Mouse (Mus musculus): Measurements from ENCODE around the gene Serpina3i. TPM values are rescaled to one million over a fixed set of nuclear protein-coding genes. Genes with fewer than 3 reads are reported as not detected.

The Serpina3i gene
- total and polyA plus RNA-seq, 3 experiments: not detected

DNA sequence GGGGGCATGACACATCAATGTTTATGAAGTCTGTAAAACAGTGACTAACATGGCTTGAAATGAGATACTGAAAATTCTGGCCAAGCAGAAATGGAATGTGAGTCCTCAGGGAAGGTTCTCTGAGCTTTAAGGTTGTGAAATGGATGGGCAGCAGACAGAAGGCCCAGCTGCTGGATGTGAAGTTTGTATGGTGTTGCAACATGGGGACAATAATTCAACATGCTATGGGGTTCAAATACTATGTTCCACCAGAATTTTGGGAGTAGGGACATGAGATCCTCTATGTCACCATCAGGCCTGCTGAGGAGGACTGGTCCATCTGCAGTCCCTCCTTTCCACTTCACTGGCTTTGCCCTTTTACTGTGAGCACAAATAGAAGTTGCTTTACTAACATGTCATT lies 19.6 kb upstream of the Serpina3i start:
- TF ChIP-seq MAZ (IDR thresholded peaks at IDR 0.05; ENCODE audit: low read depth, low read length) (no peak), USF2 (conservative IDR thresholded peaks at IDR 0.05; ENCODE audit: low read depth, low read length) (no peak), NELFE (IDR thresholded peaks at IDR 0.05; ENCODE audit: low read depth, low read length) (no peak), SIN3A (IDR thresholded peaks at IDR 0.05; ENCODE audit: low read length) (no peak), ZNF384 (IDR thresholded peaks at IDR 0.05; ENCODE audit: low read depth, low read length) (no peak), ELF1 (IDR thresholded peaks at IDR 0.05; ENCODE audit: low read depth, low read length) (no peak), MAX (IDR thresholded peaks at IDR 0.05; ENCODE audit: low read length) (no peak), TBP (conservative IDR thresholded peaks at IDR 0.05; ENCODE audit: low read depth, low read length) (no peak), PAX5 (IDR thresholded peaks at IDR 0.05; ENCODE audit: low read length) (no peak), ZC3H11A (IDR thresholded peaks at IDR 0.05; ENCODE audit: low read depth, low read length) (no peak), KAT2A (IDR thresholded peaks at IDR 0.05; ENCODE audit: insufficient replicate concordance, low read length) (no peak), UBTF (IDR thresholded peaks at IDR 0.05; ENCODE audit: low read depth, low read length) (no peak), POLR2AphosphoS2 (IDR thresholded peaks at IDR 0.05; ENCODE audit: low read depth, low read length) (no peak), CHD1 (IDR thresholded peaks at IDR 0.05; ENCODE audit: low read depth, low read length) (no peak)
- dilution Hi-C loops (cut with MboI; ENCODE audit: extremely low pct_ligation_motif_present, extremely low pct_unique_long_range_greater_than_20kb, low sequenced_read_pairs): no loop called here
- no peak overlapping the region for H3K4me3 ChIP-seq (replicated peaks in 1 of 3; ENCODE audit: low read depth in 2 of 3, low read length in 2 of 3, poor library complexity in 1 of 3)
- H3K36me3 ChIP-seq (replicated peaks in 1 of 2; ENCODE audit: control insufficient read depth in 1 of 2, insufficient read depth in 1 of 2, low read length in 1 of 2): peaks cover 0 to 4% of the 10 kb centered on the region in 2 experiments
- no peaks in the 10 kb centered on the region for H3K79me2 ChIP-seq (replicated peaks; ENCODE audit: control insufficient read depth, extremely low read depth, insufficient read depth, poor library complexity, severe bottlenecking)
- DNase-seq (ENCODE audit: extremely low read depth): no peak
- no peaks in the 10 kb centered on the region for H3K27me3 ChIP-seq (replicated peaks)
- in situ Hi-C loops (cut with MboI; ENCODE audit: low pct_ligation_motif_present, low pct_unique_long_range_greater_than_20kb, low sequenced_read_pairs): loop anchor here (10.0 kb wide), 1 partner anchor 171 kb away; no protein-coding TSS in a partner anchor
- peaks cover 3 to 32% of the 10 kb centered on the region in 2 experiments; a peak in 3 of 4 replicates for H3K4me1 ChIP-seq (ENCODE audit: control insufficient read depth in 1 of 2, insufficient read depth in 2 of 2)
- H3K4me2 ChIP-seq (ENCODE audit: insufficient read depth, low read depth, poor library complexity, severe bottlenecking): no peak overlapping the region
- H3K27ac ChIP-seq (ENCODE audit: insufficient read depth, low read depth): no peak overlapping the region
- H3K9me3 ChIP-seq (replicated peaks; ENCODE audit: low read length): no peaks in the 10 kb centered on the region
- no peak overlapping the region for H3K9ac ChIP-seq (ENCODE audit: insufficient read depth, low read depth)

DNA sequence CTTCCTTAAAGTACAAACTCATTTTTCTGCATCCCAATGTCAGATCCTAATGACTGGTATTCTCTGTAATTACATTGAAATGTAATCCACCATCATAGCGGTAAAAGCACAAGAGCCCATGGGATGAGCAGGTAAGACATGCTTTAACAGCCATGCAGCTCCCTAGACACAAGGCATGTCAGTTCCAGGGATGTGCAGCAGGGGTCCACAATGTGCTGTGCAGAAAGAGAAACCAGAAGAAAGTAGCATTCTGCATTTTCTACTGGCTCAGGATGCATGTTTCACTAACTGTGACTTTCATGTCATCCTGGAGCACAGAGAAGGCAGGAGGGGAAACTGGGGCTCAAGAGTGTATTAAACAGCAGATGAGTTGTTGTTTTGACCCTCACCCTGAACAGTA lies 17.8 kb upstream of the Serpina3i start:
- TF ChIP-seq E2F4 (IDR thresholded peaks at IDR 0.05; ENCODE audit: insufficient replicate concordance, low read depth, low read length) (no peak), SMC3 (IDR thresholded peaks at IDR 0.05; ENCODE audit: low read depth, low read length) (peak; percentile 94), MAFK (IDR thresholded peaks at IDR 0.05; ENCODE audit: insufficient replicate concordance, low read length) (no peak), SIN3A (IDR thresholded peaks at IDR 0.05; ENCODE audit: low read length) (no peak), RAD21 (IDR thresholded peaks at IDR 0.05; ENCODE audit: low read depth, low read length) (peak; percentile 86), CHD1 (IDR thresholded peaks at IDR 0.05; ENCODE audit: low read depth, low read length) (no peak), KAT2A (IDR thresholded peaks at IDR 0.05; ENCODE audit: insufficient replicate concordance, low read length) (no peak), POLR2AphosphoS2 (IDR thresholded peaks at IDR 0.05; ENCODE audit: low read depth, low read length) (no peak), ZC3H11A (IDR thresholded peaks at IDR 0.05; ENCODE audit: low read depth, low read length) (peak; percentile 76), CTCF (conservative IDR thresholded peaks at IDR 0.05 in 1 of 2, IDR thresholded peaks at IDR 0.05 in 1 of 2; ENCODE audit: low read depth in 2 of 2, low read length in 2 of 2) (peak; percentile 60 to 80), MXI1 (IDR thresholded peaks at IDR 0.05; ENCODE audit: low read depth, low read length) (no peak), ETS1 (conservative IDR thresholded peaks at IDR 0.05; ENCODE audit: low read depth, low read length) (no peak), PAX5 (IDR thresholded peaks at IDR 0.05; ENCODE audit: low read length) (no peak), HCFC1 (IDR thresholded peaks at IDR 0.05; ENCODE audit: low read depth, low read length) (no peak), ZNF384 (IDR thresholded peaks at IDR 0.05; ENCODE audit: low read depth, low read length) (no peak)
- peaks cover 0 to 4% of the 10 kb centered on the region in 2 experiments for H3K36me3 ChIP-seq (replicated peaks in 1 of 2; ENCODE audit: control insufficient read depth in 1 of 2, insufficient read depth in 1 of 2, low read length in 1 of 2)
- H3K4me2 ChIP-seq (ENCODE audit: insufficient read depth, low read depth, poor library complexity, severe bottlenecking): no peak overlapping the region
- no peak overlapping the region for H3K9ac ChIP-seq (ENCODE audit: insufficient read depth, low read depth)
- no peak for DNase-seq (ENCODE audit: extremely low read depth)
- no peaks in the 10 kb centered on the region for H3K9me3 ChIP-seq (replicated peaks; ENCODE audit: low read length)
- peaks cover 3 to 29% of the 10 kb centered on the region in 2 experiments; a peak in 3 of 4 replicates for H3K4me1 ChIP-seq (ENCODE audit: control insufficient read depth in 1 of 2, insufficient read depth in 2 of 2)
- H3K79me2 ChIP-seq (replicated peaks; ENCODE audit: control insufficient read depth, extremely low read depth, insufficient read depth, poor library complexity, severe bottlenecking): no peaks in the 10 kb centered on the region
- in situ Hi-C loops (cut with MboI; ENCODE audit: low pct_ligation_motif_present, low pct_unique_long_range_greater_than_20kb, low sequenced_read_pairs): loop anchor here (10.0 kb wide), 1 partner anchor 170 kb away; no protein-coding TSS in a partner anchor
- no peaks in the 10 kb centered on the region for H3K27me3 ChIP-seq (replicated peaks)
- H3K4me3 ChIP-seq (replicated peaks in 1 of 3; ENCODE audit: low read depth in 2 of 3, low read length in 2 of 3, poor library complexity in 1 of 3): no peak overlapping the region
- H3K27ac ChIP-seq (ENCODE audit: insufficient read depth, low read depth): no peak overlapping the region
- dilution Hi-C loops (cut with MboI; ENCODE audit: extremely low pct_ligation_motif_present, extremely low pct_unique_long_range_greater_than_20kb, low sequenced_read_pairs): no loop called here
